Mouse (Mus musculus): Measurements from ENCODE around the gene Tmem161a.
A peak's percentile ranks its signal among the peaks of the same experiment; 100 is the strongest.
"Not testable (repeated sequence)": the region's sequence is repeated elsewhere in the genome, so short reads cannot be mapped to it uniquely, and the experiment has no call there.

Tmem161a gene

DNA sequence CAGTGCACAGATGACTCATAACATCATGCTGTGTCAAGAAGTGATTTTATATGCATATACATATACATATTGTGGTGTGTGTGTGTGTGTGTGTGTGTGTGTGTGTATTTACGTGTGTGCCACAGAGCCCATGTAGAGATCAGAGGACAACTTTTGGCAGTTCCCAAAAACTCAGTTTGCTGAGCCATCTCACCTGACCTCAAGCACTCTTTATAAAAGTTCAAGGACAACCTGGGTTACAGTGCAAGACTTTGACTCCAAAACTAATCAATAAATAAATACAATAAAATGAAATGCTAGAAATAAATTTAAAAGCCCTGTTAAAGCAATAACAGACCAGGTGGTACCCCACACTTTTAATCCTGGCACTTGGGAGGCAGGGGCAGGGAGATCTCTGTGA, 39.1 kb downstream of the Tmem161a start:
- DNase-seq (ENCODE audit: low read depth) = no peak

DNA sequence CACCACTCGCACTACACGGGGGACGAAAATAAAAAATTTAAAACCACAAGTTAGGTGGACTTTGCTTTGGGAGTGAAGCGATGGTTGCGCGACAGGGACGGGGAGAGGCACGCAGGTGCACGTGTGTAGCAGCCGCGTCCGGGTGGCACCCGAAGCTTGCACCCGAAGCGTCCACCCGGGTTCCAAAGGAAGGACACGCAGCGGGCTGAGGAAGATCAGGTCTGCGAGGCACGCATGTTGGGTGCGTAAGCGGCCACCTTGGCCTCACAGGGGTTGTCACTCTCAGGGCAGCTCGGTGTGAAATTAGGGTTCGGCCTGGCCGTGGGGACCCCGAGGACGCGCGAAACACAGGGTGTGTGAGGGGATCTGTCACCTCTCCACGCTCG, 39.6 kb downstream of the Tmem161a start:
- no peak for DNase-seq (ENCODE audit: low read depth)

DNA sequence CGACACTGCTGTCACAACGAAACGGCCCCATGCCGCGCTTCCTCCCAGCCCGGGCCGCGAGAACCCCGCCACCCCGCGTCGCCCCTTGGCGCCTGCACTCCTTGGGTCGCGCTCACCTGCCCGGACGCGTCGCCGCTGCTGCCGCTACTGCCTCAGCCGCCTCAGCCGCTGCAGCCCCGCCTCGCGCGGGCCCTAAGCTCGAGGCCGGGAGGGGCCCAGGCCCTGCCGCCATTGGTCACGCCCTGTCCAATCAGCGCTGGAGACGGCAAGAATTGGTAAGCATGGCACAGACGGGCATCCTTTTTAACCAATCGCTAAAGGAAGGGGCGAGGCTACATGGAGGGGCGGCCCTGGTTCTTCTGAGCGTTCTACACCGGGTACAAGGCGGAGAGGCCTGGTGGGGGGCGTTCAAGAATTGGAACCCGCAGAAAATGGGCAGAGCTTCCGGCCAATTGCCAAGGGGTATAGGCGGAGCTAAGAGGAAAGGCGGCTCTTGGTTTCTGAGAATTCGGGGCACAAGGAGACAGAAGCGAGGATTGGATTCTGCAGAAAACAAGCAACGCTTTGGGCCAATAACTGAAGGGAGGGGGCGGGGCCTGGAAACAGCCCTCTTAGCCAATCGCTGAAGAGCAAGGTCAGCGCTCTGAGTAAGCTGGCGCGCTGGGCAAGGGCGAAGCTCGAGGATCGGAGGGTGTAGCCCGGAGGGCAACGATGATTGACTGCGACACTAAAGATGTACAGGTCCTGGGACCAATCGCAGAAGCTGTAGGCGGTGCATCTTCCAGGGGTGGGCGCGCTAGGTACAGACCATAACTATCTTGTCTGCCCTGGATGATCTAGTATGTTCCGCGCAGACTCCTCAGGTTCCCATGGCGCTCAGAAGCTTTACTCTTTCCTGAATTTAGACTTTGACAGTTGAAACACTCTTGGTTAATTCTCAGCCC, 40.2 kb downstream of the Tmem161a start, which contains the start of gene Slc25a42:
TSS of gene Slc25a42 (minus strand) at position 194 of the 944 bp plus-strand sequence.
- peak; percentile 98 for DNase-seq (ENCODE audit: low read depth)

DNA sequence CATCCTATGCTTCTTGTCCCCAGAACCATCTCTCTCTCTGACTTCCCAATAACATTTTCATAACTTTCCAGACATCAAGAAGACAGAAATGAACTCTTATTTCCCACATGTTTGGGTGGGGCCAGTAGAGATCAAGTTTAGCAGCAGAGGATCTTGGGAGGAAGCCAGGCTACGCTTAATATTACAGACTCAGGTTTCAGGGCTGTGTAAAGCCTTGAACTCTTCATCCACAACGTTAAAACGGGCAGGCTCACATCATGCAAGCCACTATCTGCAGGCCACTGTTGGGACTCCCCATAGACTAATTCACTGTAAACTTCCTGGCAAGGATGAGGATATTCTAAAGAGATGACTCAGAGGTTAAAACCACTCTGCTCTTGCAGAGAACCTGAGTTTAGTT, 42.3 kb downstream of the Tmem161a start:
- DNase-seq (ENCODE audit: low read depth) = no peak

DNA sequence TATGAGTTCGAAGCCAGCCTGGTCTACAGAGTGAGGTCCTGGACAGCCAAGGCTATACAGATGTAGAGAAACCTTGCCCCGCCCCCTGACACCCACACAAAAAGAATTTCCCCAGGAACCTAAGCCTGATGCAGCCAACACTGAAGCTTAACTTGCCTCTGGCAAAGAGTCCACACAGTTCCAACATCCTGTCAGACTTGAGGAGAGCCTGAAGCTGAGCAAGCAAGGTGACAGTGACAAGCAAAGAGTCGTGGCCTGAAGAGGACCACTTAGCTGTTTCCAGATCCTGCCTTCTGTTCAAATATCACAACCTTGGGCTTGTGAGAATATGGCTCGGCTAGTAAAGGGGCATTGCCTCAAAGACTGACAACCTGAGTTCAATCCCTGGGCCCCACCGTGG, 42.9 kb downstream of the Tmem161a start:
- DNase-seq (ENCODE audit: low read depth) = no peak

DNA sequence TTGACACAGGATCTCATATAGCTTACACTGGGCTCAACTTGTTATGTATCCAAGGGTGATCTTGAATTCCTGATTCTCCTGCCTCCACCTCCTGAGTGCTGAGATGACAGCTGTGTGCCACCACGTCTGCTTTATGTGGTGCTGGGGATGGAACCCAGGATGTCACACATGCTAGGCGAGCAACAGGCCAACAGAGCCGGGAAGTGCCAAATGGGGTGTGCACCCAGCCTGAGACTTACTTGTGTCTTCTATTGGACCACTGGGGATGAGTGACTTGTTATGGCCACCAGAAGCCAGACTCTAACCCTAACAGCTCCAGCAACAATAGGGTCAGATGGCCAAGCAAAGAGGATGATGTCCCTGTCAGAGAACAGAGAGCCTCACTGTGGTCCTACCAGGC, 44.0 kb downstream of the Tmem161a start:
- DNase-seq (ENCODE audit: low read depth) = not testable (repeated sequence)

DNA sequence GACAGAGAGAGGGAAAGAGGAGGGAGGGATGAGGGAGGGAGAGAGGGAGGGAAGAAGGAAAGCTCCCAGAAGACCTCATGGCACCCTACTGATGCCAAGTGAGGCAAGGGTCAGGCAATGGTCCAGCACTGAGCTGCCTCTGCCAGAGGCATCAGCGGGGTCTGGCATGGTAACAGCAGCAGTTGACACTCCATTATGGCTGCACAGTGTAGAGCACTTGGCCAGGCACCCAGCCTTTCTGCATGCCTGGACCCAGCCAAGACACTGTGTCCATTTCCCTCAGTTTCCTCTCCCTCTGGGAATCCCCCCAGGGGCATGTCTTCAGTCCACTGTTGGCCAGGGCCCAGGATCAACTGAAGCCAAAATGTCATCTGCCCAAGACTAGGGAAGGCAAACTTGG, 44.4 kb downstream of the Tmem161a start:
- DNase-seq (ENCODE audit: low read depth) = no peak

DNA sequence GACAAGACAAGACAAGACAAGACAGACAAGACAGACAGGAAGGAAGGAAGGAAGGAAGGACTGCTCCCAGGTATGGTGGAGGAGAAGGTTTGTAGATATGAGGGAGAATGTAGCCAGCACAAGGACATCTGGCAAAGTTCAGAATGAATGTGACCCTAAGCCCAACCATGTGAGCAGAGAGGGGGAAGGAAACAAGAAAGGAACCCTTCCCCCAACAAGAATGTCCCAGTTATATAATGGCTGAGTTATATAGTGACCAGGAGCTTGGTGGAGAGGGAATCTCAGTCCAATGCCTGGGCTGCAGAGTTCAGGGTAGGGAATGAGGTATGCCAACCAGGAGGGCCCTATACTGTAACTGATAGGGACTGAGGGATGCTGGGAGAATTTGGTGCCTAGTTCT, 45.3 kb downstream of the Tmem161a start:
- no peak for DNase-seq (ENCODE audit: low read depth)

DNA sequence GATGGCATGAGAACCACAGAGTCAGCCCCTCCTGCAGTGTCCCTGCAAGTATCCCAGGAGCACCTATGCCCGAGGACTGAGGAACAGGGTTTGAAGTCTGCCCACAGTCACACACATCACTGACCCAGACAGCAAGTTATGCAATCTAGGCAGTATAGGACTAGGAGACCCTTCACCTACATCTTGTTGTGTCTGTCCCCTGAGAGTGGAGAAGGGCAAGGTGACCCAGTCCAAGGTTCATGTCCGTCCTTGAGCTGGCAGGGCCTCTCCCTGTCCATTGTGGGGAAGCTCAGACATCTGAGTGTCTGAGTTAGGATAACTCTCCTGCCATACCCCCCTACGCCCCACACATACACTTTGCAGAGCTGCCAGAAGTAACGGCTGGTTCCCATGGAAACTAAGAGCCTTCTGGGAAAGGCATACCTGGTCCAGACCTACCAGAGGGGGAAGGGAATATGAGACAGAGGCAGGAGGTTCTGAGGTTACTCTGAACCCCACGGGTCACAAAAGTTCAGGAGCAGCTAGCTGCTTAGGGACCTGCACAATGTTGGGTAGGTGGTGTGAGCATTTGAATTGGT, 47.0 kb downstream of the Tmem161a start:
- DNase-seq (ENCODE audit: low read depth) = no peak

DNA sequence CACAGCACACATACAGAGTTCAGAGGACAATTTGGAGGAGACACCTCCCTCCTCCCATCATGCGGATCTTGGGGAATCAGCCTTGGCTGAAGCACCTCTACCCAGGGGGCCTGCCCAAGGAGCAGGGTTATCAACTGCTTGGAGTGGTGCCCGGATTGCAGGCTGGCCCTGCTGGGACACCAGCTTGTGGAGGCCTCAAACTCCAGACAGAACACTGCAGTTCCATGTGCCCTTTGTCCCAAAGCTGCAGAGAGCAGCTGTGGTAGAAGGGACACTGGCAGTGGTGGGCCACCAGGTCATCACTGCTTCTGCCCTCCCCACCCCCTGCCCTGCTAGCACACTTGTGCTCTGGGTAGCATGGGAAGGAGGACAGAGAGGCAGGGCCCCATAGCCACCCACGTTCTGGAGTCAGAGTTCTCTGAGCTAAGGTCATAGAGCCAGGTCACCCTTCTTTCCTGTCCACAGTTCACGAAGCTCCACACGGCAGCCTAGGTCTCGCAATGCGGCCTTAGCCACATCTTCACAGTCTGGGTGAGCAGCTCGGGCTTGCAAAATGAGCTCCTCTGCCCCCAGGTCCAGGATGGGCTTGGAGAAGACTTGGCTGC, 48.2 kb downstream of the Tmem161a start:
- no peak for DNase-seq (ENCODE audit: low read depth)

DNA sequence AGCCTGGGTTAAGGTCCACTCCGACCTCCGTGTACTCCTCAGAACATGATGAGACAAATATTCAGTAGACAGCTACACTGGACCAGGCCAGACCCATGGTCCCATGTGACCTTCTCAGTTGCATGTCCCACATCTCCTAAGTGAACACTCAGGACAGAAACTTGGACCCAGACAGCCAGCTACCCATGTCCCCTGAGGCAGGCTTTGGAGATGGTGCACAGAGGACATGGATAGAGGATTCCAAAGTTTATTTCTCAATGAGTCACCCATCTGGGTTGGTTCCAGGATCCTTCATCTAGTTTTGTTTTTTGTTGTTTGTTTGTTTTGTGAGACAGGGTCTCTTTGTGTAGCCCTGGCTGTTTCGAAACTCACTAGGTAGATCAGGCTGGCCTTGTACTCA, 48.8 kb downstream of the Tmem161a start:
- DNase-seq (ENCODE audit: low read depth) = no peak

DNA sequence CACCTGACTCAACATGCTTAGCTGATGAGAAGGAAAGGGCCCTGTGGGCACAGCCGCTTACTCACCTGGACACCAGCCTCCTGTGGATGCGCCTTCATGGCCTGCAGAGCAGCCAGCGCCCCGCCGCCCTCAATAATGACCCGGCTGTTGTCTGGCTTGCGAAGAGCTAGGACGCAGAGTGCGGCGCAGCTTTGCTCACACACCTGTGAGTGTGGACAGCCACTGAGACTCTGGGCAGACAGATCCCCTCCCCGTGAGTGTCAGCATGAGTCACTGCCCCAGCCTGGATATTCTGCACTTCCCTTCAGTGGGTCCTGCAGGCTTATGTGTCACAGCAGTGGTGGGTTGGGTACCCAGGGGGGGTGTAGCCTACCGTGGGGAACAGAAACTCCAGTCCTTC, 49.9 kb downstream of the Tmem161a start:
- no peak for DNase-seq (ENCODE audit: low read depth)

DNA sequence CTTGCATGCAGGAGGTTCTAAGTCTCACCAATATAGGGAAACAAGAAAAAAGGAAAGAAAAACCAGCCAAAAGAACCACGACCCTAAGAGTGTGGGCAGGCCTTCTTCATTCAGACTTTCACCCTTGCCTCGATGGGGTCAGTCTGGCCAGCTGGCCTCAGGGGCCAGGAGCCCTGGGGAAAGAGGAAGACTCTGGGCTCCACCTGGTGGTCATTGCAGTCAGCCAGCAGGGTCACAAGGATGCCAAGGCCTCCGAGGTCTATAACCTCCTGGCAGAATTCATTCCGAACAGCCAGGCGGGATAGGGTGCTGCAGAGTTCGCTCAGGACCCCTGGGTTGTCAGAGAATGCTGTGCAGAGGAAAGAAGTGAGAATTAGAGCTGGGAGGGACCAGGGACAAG, 51.2 kb downstream of the Tmem161a start:
- no peak for DNase-seq (ENCODE audit: low read depth)

DNA sequence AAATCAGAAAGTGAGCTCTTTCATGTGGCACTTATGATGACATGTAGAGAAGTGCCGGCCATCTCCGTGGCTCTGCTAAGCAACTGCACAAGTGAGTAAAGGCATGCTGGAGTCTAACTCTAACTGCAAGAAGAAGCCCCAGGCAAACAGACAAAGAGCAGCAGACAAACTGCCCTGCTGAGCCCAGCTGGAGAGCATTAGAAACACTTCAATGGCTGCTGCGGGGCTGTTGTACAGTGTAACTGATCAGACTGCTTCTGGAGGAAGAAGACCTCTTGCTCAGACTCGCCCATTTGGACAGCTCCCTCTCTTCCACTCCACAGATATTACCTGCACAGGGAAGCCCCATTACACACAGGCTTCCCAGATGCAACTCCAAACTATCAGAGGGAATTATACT, 55.8 kb downstream of the Tmem161a start:
- no peak for DNase-seq (ENCODE audit: low read depth)

DNA sequence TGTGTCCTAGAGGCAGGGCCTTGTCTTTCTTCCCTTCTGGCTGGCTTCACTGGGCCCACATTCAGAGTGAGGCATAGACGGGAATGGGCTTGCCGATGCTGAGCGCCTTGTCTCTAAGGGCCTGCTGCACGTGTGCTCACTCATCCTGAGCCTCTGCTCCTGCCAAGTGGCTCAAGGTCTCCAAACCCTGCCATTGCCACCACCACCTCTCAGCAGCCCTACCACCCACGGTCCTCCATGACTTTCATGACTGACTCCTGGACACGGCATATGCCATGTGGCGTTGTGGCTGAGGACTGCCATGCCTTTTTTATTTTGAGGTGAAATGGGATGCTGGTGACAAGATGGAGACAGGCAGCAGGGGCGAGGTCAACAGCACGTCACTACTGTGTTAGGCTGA, 58.7 kb downstream of the Tmem161a start:
- DNase-seq (ENCODE audit: low read depth) = no peak

All from c-Kit-positive CD71-negative TER-119-negative erythroid progenitor cells, embryonic 14.5 days (primary cell).